Mouse (Mus musculus) kidney, postnatal 10 days (tissue): ENCODE measurements at regions not wholly inside any gene's neighbourhood (a gene's known extent, or its start where the extent isn't known, plus 50 kb on each side); places are given as distances from the start of the nearest gene placed in this dataset.

Source experiments
- DNase-seq: peaks from one replicate; pipeline ENCODE4 v3.0.0; 2021; ENCODE audit warnings: mixed read lengths

DNA sequence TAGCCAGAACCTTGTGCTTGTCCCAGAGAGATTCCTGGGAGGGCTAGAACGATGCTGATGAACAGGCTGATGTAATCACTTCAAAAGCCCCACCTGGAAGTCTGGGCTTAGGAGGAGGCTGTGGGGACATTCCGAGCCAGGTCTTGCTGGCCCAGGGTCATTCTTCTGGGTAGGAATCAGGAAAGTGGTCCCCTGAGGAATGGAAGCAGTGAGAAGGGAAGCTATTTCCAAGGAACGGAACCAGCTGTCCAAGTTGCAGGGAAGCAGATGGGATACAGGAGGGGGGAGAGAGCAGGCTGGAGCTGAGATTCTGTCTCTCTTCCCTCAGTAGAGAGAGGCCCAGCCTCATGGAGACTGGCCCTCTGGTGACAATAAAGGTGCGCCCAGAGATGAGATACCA, 243.9 kb downstream of the Tcf7l2 start:
- DNase-seq: peak; percentile 37

DNA sequence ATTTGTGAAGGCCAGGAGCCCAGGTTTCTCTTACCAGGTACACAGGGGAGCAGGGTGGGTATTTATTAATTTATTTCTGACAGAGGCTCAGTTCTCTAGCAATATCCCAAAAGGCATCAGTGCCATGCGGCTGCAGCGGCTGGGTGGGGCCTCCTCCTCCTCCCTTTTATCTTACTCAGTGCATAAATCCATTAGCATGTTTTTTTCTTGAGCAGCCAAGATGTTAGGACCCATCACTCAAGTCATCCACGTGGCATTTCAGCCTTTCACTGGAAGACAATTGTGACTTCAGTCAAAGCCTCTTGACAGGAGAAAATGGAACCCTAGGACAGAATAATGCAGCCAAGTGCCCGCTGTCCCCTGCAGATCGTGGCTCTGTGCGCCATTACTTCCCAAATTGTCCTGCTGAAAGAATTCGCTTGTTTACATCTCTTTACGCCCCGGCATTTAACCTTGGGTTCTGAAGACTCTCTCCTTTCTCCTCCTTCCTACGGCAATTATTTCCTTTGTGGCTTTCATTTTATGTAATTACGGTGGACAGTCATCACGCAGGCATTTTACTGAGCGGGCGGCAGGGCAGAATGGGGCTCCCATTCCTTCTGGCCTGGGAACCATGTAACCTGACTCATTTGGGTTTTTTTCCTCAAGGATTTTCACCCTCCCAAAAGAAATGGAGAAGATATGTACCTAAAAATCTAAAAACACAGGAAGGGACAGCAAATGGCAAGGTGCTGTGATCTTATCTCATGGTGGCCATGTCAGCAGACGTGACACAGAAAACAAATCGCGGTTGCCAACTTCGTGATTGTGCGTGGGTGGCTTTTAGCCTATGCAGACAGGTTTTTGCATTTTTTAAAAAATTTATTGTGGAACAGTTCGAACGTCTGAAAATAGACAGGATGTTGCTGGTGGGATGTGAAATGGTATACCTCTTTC, 250.4 kb downstream of the Tcf7l2 start:
- DNase-seq: no peak

DNA sequence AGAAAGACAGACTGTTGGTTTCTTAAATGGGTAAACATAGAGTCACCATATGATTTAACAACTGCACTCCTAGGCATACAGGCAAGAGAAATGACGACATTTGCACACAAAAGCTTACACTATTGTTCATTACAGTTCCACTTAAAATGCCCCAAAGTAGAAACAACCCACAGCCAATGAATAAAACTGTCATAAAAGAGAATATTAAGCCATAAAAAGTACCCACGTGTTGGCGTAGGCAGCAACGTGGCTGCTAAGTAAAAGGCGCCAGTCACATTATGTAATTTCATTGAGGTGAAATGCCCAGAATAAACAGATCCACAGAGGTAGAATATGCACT, 251.1 kb downstream of the Tcf7l2 start:
- DNase-seq: no peak

DNA sequence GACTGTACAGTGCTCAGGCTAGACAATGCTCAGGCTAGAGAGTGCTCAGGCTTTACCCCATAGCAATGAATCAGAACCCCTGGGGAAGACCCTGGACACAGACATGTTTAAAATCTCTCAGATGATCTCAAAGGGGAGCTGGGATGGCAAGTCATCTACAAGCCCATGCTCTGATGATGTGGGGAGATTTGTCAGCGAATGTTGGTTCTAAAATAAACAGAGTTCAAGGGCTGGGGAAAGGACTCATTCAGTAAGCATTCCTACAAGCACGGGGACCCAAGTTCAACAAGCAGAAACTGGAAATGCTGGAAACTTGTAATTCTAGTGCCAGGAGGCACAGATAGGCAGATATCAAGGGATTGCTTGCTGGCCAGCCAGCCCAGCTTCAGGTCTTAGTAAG, 254.1 kb downstream of the Tcf7l2 start:
- DNase-seq: no peak

DNA sequence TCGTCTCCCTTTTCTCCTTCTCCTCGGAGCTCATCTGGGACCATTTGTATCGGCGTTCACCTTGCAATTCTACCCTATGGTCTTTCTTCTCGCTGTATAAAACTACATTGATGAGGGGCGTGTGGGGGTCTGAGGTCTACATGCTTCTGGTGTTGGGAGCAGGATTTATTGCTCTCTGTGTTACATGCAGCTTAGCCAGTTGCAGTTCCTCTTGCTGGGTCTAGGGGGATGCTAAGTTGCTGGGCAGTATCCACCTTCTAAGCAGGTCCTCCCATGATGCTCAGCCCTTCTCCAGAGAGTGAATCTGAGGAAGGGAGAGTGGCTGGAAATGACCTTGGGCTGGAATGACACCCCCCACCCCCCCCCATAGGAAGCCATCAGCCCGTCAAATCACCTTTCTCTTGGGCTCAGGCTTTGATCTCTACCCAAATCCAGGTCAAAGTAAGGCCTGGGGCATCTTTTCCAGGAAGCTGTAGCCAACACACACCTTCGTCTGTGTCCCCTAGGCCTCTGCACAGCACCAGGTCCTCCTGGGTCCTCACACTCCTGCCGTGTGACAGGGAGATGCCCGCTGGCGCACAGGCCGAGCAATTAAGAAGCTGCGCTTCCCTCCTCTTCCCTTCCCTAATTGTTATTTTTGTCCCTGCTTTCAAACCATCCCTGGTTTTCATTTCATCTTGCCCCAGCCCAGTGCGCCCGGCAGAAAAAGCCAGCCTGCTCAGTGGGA, 257.0 kb downstream of the Tcf7l2 start:
- DNase-seq: no peak

DNA sequence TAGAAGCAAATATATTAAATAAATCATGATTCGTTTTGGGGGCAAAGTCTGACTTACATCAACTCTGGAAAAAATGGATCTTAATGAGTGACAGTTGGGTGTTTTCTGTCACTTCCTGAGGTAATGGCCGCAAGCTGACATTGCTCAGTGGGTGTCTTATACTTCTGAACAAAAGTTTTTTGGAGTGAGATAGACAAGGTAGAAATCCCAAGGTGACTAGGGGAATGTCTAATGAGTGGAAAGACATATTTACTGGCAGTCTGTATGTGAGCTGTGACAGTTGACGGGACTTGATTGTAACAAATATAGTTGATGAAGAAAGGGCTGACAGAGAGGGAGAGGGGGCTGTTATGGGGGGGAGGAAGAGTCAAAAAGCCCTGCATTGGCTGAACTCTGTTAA, 257.8 kb downstream of the Tcf7l2 start:
- no peak for DNase-seq

DNA sequence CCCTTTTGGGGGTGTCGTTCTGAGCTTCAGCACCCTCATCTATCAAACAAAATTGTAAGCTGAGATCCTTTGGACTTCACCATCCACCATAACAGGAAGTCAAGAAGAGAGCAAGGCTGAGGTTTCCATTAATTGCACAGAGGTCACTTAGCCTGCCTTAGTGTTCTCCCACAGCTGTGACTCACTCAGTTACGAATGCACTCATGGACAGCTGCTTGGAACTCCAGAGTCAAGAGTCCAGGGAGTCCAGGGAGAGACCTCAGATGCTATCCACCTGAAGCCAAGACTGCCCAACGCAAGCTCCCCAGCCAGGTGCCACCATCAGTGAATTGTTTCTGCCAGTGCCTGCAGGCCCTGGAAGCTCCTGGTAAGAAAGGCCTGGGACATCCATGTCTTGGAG, 259.8 kb downstream of the Tcf7l2 start:
- no peak for DNase-seq

DNA sequence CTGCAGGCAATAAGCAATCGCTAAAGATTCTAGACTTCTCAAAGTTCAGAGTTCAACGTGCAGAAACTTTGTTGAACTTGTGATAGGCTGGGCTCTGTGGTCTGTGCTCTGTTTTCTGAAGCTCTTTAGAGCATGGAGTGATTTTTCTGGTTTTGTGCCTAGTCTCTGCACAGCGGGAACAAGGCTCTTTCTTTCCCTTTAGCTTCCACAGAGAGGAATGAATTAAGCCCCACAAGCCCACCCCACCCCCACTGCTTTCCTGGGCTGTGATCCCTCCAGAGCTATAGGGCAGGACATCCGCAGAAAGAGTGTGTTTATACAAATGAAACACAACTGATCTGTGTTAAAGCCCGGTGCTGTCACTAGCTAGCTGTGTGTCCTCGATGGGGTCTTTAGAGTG, 264.3 kb downstream of the Tcf7l2 start:
- no peak for DNase-seq

DNA sequence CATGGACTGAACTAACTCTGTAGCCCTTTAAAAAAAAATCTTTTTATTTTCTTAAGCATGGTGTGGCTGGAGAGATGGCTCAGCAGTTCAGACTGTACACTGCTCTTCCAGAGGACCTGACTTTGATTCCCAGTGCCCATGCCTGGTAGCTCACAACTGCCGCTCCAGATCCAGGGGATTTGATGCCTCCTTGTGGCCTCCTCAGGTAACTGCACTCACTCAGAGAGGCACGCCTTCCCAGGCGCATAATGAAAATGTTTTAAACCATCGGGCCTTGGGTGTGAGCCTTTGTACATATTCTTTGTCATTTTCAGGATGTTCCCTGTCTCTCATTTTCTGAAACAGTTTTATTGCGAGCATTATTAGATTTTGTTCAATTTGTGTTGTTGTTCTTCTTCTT, 265.8 kb downstream of the Tcf7l2 start:
- no peak for DNase-seq

DNA sequence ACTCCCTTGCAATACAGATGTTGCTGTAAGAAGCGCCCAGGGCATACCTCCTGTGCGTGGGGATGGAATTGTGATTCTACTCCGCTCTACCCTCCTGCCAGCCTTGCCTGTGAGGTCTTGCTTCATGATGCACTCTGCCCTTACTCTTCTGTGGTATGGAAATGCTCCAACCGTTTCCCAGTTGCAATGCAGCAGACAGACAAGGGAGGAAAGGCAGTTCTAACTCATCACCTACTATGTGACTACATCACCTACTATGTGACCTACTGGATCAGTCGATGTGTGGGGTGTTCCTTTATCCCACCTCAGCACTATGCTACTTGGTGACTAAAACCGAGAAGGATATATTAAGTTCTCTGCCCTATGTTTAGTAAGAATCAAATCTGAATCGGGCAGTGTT, 269.1 kb downstream of the Tcf7l2 start:
- DNase-seq: no peak

DNA sequence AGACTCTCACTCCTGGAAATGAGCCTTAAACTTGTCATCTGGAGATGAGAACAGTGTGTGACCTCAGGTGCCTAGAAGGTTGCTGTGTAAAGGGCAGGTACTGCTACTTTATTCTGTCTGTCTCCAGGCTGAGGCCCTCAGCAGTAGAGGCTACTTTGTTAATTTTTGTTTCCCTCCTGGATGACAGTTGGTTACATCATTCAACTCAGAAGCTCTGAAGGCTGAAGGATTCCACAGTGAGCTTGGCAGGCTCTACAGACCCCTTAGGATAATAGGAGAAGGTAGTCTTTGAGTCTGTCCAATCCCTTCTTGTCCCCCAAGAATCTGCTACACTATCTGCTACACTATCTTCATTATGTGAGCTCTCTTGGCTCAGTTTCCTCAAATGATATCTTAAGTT, 269.7 kb downstream of the Tcf7l2 start:
- DNase-seq: no peak

DNA sequence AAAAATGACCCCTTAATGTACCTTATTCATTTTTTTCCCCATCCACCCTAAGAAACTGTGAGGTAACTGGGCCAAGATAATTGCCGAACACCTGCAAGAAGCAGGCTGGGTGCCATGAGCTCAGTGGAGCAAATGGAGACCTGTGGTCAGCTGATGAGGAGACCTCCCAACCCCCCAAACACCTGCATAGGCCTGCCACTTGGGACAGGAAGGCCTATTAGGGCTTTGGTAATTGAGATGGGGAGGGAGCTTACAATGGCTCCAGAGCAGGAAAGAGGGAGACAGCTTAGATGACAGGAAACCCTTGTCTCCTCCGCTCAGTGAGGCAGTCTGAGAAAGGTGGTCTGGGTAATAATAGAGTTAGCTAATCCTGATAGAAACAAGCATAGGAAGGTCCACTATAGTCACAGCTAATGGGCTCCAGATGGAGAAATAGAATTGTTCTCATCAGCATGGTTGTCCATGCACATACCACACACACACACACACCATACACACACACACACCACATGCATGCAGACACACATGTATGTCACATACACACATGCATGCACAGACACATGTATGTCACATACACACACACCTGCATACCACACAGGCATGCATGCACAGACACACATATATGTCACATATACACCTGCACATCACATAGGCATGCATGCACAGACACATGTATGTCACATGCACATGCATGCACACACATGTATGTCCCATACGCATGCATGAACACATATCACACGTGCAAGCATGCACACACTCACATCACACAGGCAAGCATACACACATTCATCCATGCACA, 270.2 kb upstream of the Habp2 start:
- no peak for DNase-seq

DNA sequence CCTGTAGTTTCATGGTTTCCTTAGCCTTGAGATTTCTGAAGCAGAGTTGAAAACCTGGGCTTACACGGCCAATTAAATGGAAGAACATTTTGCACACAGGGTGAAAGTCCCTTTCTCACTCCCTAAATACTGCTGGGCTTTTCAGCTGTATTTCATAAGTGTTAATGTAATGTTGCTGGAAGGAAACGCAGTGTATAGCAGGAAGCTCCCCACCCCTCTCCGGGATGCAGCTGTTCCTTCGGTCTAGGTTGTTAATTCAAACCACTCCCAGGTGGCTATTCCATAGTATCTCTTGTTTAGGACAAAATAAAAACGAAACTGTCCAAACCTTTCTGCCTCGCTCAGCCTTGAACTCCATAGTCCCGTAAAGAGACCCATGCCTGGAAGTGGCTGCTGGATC, 269.4 kb upstream of the Habp2 start:
- DNase-seq: no peak

DNA sequence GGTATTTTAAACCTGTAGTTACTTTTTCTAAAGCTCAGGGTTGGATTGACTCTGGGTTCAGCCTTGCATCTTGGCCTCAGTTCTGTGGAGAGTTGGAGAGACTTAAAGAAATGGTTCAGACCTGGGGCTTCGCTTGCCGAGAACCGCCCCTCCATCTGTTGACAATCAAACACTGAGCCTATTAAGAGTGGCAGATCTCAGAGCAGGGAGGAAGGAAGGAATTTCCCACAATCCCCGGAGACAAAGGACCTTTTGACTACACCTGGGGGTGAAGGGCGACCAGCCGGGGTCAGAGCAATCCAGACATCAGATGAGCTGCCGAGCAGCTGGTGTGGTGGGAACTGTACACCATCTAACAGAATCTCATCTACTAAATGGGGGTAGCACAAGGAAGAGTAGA, 267.8 kb upstream of the Habp2 start:
- no peak for DNase-seq

DNA sequence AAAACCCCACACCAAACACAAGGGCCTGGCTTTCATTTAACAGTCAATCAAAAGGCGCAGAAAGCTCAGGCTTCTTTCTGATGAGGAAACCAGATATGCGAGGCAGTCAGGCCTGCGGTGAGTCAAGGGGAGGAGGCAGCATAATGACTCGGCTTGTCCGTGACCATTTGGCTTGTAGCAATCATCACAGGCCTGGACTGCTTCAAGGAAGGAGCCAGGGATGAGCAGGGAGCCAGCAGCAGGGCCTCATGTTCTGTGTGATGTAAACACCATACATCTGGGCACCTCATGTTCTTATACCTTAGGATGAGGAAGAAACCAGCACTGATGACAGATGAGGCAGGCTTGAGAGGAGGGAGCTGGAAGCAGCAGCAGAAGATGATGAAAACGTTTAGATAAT, 264.6 kb upstream of the Habp2 start:
- DNase-seq: no peak

DNA sequence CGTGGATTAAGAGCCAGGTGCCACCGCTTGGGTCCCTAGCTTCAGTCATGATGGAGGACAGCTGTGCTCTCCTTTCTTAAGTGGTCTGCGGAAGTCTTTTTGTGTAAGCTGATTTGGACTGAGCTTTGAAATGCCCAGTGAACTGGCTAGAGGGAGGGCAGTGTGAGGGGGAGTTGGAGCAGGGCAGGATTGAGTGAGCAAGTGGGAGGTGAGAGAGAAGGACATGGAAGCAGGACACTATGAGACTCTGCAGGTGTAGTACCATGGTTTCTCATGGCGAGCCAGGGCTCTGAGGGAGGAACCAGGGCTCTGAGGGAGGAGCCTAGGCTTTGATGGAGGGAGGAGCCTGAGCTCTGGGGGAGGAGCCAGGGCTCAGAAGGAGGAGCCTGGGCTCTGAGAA, 262.3 kb upstream of the Habp2 start:
- DNase-seq: no peak

DNA sequence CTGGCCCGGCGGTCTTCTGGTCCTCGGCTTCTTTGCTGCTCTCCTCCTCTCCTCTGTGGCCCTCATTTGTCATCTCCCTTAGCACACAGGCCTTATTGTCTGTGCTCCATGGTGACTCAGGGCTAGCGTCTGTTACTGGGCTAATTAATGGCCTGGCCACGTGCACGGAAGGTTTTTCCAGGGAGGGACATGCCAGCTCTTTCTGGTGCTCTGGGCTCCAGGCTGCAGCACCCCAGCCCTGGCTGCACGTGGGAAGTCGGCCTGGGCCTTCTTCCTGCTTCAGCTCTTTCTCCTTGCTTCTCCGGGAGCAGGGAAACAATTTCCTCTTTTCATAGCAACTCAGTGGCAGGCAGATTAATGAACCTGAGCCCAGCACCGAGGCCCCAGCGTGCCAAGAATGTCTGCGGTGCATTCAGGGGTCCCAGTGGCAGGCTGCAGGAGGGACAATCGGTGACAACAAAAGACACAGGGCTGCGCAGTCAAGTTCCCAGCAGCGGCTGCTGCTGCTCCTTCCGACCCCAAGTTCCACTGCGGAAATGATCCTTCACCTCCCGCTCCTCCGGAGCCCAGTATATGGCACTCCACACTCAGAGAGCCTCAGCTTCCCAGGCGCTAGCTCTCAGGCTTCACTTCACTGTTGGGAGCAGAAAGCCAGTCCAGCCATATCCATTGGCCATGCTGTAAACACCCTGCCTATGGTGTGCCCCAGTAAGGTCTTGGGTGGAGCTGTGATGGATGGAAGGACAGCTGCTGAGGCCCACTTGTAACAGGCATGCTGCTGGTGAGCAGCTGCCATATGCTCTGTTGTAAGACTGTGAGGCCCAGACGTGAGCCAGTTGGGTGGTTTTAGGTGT, 257.3 kb upstream of the Habp2 start:
- peak; percentile 68 for DNase-seq

DNA sequence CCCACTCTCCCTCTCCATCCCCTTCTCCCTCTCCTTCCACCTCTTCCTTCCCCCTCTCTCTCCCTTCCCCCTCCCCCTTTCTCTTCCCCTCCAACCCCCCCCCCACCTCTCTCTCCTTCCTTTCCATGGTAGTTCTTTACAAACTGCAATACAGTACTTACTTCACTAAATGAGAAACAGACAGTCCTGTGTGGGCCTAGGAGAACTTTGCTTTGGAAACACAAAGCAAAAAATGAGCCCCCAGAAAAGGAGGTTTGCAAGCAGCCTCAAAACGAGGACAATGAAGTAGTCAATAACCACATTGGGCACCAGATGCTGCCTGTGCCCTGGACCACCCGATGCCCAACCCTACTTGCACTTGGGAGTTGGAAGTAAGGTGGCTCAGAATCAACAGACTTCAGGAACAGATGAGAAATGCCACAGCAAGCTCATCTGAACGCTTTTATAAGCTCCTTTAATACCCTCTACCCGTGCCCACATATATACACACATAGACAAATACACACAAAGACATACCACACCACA, 256.5 kb upstream of the Habp2 start:
- no peak for DNase-seq

DNA sequence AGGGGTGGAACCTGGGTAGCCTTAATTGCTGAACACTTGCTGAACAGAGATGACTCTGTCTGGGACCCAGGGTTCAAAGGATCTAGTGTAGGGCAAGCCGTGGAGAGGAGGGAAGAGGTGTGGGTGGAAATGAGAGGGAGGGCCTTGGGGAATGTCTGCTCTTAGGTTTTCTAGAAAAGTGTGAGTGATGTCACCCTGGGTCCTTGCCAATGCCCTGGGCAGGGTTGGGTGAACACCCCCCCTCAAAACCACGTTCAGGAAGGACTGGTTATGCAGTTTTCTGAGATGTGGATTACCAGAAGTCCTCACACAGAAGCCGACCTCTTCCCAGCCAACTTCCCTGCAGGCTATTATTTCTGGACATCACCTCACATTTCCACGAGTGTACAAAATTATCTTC, 252.4 kb upstream of the Habp2 start:
- DNase-seq: no peak

DNA sequence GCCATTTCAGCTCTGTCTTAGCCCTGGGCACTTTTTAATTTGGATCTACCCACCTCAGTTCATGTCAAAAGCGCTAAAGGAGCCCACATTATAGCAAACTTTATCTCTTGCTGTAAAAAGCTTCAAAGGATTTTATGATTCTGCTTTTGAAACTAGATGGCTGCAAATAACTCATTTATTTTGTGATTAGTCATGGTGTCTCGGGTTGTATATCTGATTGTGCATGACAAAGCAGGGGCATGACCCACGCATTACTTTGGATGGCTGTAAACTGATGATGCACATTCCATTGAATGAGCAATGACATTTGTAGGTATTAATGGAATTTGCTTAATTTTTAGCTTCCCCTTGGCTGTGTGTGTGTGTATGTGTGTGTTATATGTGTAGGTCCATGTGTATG, 249.4 kb upstream of the Habp2 start:
- no peak for DNase-seq

DNA sequence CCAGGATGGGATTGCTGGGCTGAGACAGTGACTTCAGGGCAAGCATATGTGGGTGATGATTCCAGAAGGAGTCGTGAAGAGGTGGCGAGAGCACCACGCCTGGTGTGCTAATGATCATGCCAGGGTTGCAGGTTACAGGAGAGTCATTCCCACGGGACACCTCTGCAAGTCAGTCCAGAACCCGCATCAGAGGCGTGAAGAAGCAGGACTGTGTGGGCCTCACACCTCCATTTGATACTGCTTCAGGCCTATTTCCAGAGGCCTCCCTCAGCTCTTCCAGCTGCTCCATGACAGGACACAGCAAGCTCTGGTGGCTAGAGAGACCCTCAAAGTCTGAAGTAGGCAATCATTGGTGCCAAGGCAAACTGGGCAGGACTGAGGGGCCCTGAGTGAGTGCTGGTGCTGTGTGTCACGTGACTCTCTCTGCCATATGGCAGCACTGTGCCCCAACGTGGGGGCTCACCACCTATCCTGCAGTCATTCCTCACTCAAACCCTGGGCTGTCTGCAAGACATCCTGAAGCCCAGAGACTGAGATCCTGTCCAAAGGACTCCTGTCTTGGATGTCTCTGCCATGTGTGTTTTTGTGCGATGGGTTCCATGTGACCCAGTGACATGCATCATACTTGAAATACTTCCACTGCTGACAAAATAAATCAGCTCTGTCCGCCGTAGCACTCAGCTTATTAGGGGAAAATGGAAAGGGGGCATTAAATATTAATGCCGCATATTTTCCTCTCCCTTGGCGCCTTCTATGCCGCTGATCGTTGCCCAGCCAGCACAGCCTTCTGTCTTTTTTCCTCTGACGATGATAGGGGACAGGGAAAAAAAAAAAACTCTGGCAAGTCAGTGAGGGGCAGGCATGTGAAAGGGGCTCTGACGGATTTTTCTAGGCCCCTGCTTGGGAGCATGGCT, 247.6 kb upstream of the Habp2 start:
- no peak for DNase-seq
